Mouse (Mus musculus) bone marrow, adult 2 months (tissue): ENCODE results near the gene Ankdd1a.

Source experiments
- CTCF ChIP-seq: fragments of 200-500 bp; IDR thresholded peaks from 2 replicates; pipeline ENCODE4 v1.5.1; 2011; ENCODE audit warnings: low read length, control low read depth; ENCODE audit not compliant: control insufficient read depth, insufficient read depth
- POLR2A ChIP-seq: fragments of 200-500 bp; IDR thresholded peaks from 2 replicates; pipeline ENCODE4 v1.6.1; 2011; ENCODE audit warnings: low read depth, mild to moderate bottlenecking, control low read depth, low read length, borderline replicate concordance; ENCODE audit not compliant: control insufficient read depth

- no peak for TF ChIP-seq CTCF
- no peak for TF ChIP-seq POLR2A
Observed at GRCm38 (mm10) chr9:65546413-65546695, 26.4 kb upstream of the Ankdd1a start.
